Mouse (Mus musculus) midbrain, embryonic 16.5 days (tissue): Measurements from ENCODE around the gene Mrpl11. TPM values are rescaled to one million over a fixed set of nuclear protein-coding genes. Genes with fewer than 3 reads are reported as not detected.

Experiments
- ATAC-seq: fragments of 200-750 bp; cut with Nextera tagmentation; 2 replicates; pipeline ENCODE4 v1.8.0; 2017; ENCODE audit warnings: moderate TSS enrichment
- H3K27ac ChIP-seq: fragments of 300-500 bp; sonication (generic); 2 replicates; pipeline ENCODE4 v1.5.1; 2014; ENCODE audit warnings: mild to moderate bottlenecking, low read length, mixed read lengths
- H3K27me3 ChIP-seq: fragments of 300-500 bp; sonication (generic); 2 replicates; pipeline ENCODE4 v1.6.1; 2014; ENCODE audit warnings: low read depth, low read length, mixed read lengths; ENCODE audit not compliant: control insufficient read depth, insufficient read depth
- H3K36me3 ChIP-seq: fragments of 300-500 bp; sonication (generic); 2 replicates; pipeline ENCODE4 v1.6.1; 2014; ENCODE audit warnings: mild to moderate bottlenecking, low read length, moderate library complexity, mixed read lengths; ENCODE audit not compliant: control insufficient read depth, insufficient read depth
- H3K4me1 ChIP-seq: fragments of 300-500 bp; sonication (generic); 2 replicates; pipeline ENCODE4 v1.6.1; 2014; ENCODE audit warnings: mild to moderate bottlenecking, low read length, mixed read lengths; ENCODE audit not compliant: control insufficient read depth, insufficient read depth
- H3K4me2 ChIP-seq: fragments of 300-500 bp; sonication (generic); 2 replicates; pipeline ENCODE4 v1.6.1; 2014; ENCODE audit warnings: mild to moderate bottlenecking, low read length, mixed read lengths
- H3K4me3 ChIP-seq: fragments of 300-500 bp; sonication (generic); 2 replicates; pipeline ENCODE4 v1.5.1; 2014; ENCODE audit warnings: low read depth, mild to moderate bottlenecking, low read length, moderate library complexity, mixed read lengths
- H3K9ac ChIP-seq: fragments of 300-500 bp; sonication (generic); 2 replicates; pipeline ENCODE4 v1.6.1; 2014; ENCODE audit warnings: low read depth, low read length, mixed read lengths
- H3K9me3 ChIP-seq: fragments of 300-500 bp; sonication (generic); replicated peaks from 2 replicates; pipeline ENCODE4 v1.6.1; 2014; ENCODE audit warnings: mild to moderate bottlenecking, low read length, mixed read lengths; ENCODE audit not compliant: control insufficient read depth, poor library complexity, severe bottlenecking
- WGBS: fragments of 180-500 bp; shearing (Covaris S2); extraction: QIAGEN DNeasy Blood & Tissue Kit; methylation state at CpG from one replicate; pipeline ENCODE4 v1.1.7; 2014; 5-methylcytosine and 5-hydroxymethylcytosine counted together
- polyA plus RNA-seq: library from polyadenylated mRNA; unstranded; fragments of >200 nt; fragmentation: Nextera tagmentation; extraction: Ambion mirVana; gene quantifications from 2 replicates; pipeline ENCODE4 v1.2.1, GENCODE M21; 2015

The Mrpl11 gene
- polyA plus RNA-seq: 101 and 107 TPM in 2 replicates

GRCm38 (mm10) chr19:4961928-4962601 is at the start of gene Mrpl11:
Gene Mrpl11, plus strand, starts transcription at chr19:4962147.
- H3K27me3 ChIP-seq: no peaks in the 10 kb centered on the region
- H3K4me3 ChIP-seq: peak within 1 kb of the TSS; percentile 85
- peak; percentile 98 for ATAC-seq
- WGBS: under 1% methylated on average over 34 of the region's 34 CpGs
- H3K4me1 ChIP-seq: peaks cover 8% of the 10 kb centered on the region
- H3K9ac ChIP-seq: peak within 1 kb of the TSS; percentile 86
- H3K36me3 ChIP-seq: peaks cover 11% of the 10 kb centered on the region
- H3K9me3 ChIP-seq: no peaks in the 10 kb centered on the region
- peak within 1 kb of the TSS; percentile 89 for H3K27ac ChIP-seq
- H3K4me2 ChIP-seq: peak within 1 kb of the TSS; percentile 70

GRCm38 (mm10) chr19:4915924-4916603 is 45.9 kb upstream of the Mrpl11 start:
- H3K36me3 ChIP-seq: peaks cover 41% of the 10 kb centered on the region
- 87% methylated on average over 15 of the region's 15 CpGs for WGBS
- no peak for ATAC-seq
- no peak overlapping the region for H3K4me2 ChIP-seq
- no peaks in the 10 kb centered on the region for H3K9me3 ChIP-seq
- no peak overlapping the region for H3K4me3 ChIP-seq
- no peak overlapping the region for H3K27ac ChIP-seq
- no peak overlapping the region for H3K9ac ChIP-seq
- H3K27me3 ChIP-seq: no peaks in the 10 kb centered on the region
- H3K4me1 ChIP-seq: no peaks in the 10 kb centered on the region

GRCm38 (mm10) chr19:4916827-4917226 is 45.1 kb upstream of the Mrpl11 start:
- no peak overlapping the region for H3K4me2 ChIP-seq
- H3K27me3 ChIP-seq: no peaks in the 10 kb centered on the region
- H3K36me3 ChIP-seq: peaks cover 41% of the 10 kb centered on the region
- 86% methylated on average over 10 of the region's 10 CpGs for WGBS
- H3K9ac ChIP-seq: no peak overlapping the region
- H3K4me3 ChIP-seq: no peak overlapping the region
- no peaks in the 10 kb centered on the region for H3K4me1 ChIP-seq
- H3K27ac ChIP-seq: no peak overlapping the region
- H3K9me3 ChIP-seq: no peaks in the 10 kb centered on the region
- ATAC-seq: no peak

- WGBS: 84% methylated on average over 6 of the region's 6 CpGs
- Histone ChIP-seq H3K4me2 (no peak overlapping the region), H3K27ac (no peak overlapping the region), H3K36me3 (peaks cover 40% of the 10 kb centered on the region), H3K27me3 (no peaks in the 10 kb centered on the region), H3K9ac (no peak overlapping the region), H3K4me3 (no peak overlapping the region), H3K4me1 (no peaks in the 10 kb centered on the region), H3K9me3 (no peaks in the 10 kb centered on the region)
- ATAC-seq: no peak
These were observed 42.3 kb upstream of the Mrpl11 start for GRCm38 (mm10) chr19:4919652-4920051.

- H3K4me2 ChIP-seq: no peak overlapping the region
- no peak overlapping the region for H3K9ac ChIP-seq
- H3K27me3 ChIP-seq: no peaks in the 10 kb centered on the region
- no peak for ATAC-seq
- H3K4me1 ChIP-seq: peaks cover 19% of the 10 kb centered on the region
- WGBS: 97% methylated on average over 11 of the region's 11 CpGs
- H3K4me3 ChIP-seq: no peak overlapping the region
- H3K27ac ChIP-seq: no peak overlapping the region
- H3K9me3 ChIP-seq: no peaks in the 10 kb centered on the region
- peaks cover 19% of the 10 kb centered on the region for H3K36me3 ChIP-seq
These were observed 36.7 kb upstream of the Mrpl11 start for GRCm38 (mm10) chr19:4925121-4925860.

- peak within 1 kb of the TSS; percentile 66 for H3K27ac ChIP-seq
- H3K4me3 ChIP-seq: peak within 1 kb of the TSS; percentile 73
- no peaks in the 10 kb centered on the region for H3K27me3 ChIP-seq
- 0% methylated on average over 32 of the region's 32 CpGs for WGBS
- peak within 1 kb of the TSS; percentile 59 for H3K9ac ChIP-seq
- peak within 1 kb of the TSS; percentile 77 for H3K4me2 ChIP-seq
- peaks cover 11% of the 10 kb centered on the region; the same call in 1 of the 2 replicates for H3K36me3 ChIP-seq
- peak; percentile 97 for ATAC-seq
- no peaks in the 10 kb centered on the region for H3K9me3 ChIP-seq
- peaks cover 19% of the 10 kb centered on the region for H3K4me1 ChIP-seq
These were observed 33.9 kb upstream of the Mrpl11 start, which contains the start of gene Dpp3 for GRCm38 (mm10) chr19:4927904-4928531. Gene Dpp3, minus strand, starts transcription at chr19:4928287.

- peaks cover 19% of the 10 kb centered on the region for H3K4me1 ChIP-seq
- H3K4me2 ChIP-seq: peak overlapping the region; percentile 77
- peak overlapping the region; percentile 73 for H3K4me3 ChIP-seq
- H3K9ac ChIP-seq: peak overlapping the region; percentile 59; the same call in 1 of the 2 replicates
- H3K9me3 ChIP-seq: no peaks in the 10 kb centered on the region
- no peaks in the 10 kb centered on the region for H3K27me3 ChIP-seq
- peak; percentile 3; the same call in 1 of the 2 replicates for ATAC-seq
- peaks cover 7% of the 10 kb centered on the region; the same call in 1 of the 2 replicates for H3K36me3 ChIP-seq
- WGBS: 60% methylated on average over 5 of the region's 5 CpGs
- peak overlapping the region; percentile 66 for H3K27ac ChIP-seq
These were observed 33.2 kb upstream of the Mrpl11 start for GRCm38 (mm10) chr19:4928781-4929180.

- no peak for ATAC-seq
- H3K9ac ChIP-seq: no peak overlapping the region
- no peaks in the 10 kb centered on the region for H3K27me3 ChIP-seq
- 84% methylated on average over 2 of the region's 2 CpGs for WGBS
- peaks cover 29% of the 10 kb centered on the region; the same call in 1 of the 2 replicates for H3K36me3 ChIP-seq
- no peak overlapping the region for H3K4me3 ChIP-seq
- no peak overlapping the region for H3K4me2 ChIP-seq
- no peak overlapping the region for H3K27ac ChIP-seq
- H3K4me1 ChIP-seq: peaks cover 5% of the 10 kb centered on the region
- no peaks in the 10 kb centered on the region for H3K9me3 ChIP-seq
These were observed 25.1 kb upstream of the Mrpl11 start for GRCm38 (mm10) chr19:4936896-4937295.
